Mouse (Mus musculus) urinary bladder, postnatal 10 days (tissue): ENCODE measurements around the gene Etnk1.

Source experiments
- DNase-seq: peaks from one replicate; pipeline ENCODE4 v3.0.0; 2022; ENCODE audit warnings: low spot score

Etnk1 gene

DNA sequence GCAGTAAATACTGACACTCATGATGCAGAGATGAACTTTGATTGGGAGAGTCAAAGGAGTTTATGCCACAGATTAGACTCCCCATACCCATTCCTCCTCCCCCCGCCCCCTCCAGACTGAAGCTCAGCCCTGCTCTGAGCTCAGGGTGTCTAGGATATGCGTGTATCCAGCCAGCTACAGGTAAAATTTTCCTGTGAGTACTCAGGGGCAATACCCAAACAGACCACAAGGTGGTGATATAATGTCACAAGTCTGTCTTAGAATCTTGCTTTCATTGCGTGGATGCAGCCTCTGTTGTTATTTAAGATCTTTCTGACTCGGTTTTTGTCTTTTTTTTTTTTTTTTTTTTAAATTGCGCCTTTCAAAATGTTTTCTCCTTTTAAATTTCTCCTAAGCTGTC, 52.3 kb downstream of the Etnk1 start:
- no peak for DNase-seq

DNA sequence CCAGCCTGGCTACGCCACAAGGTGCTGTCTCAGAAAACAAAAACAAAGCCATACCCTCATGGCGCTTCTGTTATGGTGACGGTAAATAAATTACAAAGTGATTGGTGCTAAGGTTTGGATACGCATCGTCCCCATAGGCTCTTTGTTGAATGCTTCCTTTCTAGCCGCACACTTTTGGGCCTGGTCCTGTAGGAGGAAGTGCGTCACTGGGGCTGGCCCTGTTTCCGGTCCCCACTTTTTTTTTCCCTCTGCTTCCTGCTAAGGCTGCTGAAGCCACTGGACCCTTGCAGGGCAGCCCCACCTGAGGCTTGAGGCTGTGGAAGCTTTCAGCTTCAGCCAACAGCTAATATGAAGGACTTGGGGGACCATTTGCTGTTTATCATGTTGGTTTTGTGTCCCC, 54.2 kb downstream of the Etnk1 start:
- DNase-seq, result no peak

DNA sequence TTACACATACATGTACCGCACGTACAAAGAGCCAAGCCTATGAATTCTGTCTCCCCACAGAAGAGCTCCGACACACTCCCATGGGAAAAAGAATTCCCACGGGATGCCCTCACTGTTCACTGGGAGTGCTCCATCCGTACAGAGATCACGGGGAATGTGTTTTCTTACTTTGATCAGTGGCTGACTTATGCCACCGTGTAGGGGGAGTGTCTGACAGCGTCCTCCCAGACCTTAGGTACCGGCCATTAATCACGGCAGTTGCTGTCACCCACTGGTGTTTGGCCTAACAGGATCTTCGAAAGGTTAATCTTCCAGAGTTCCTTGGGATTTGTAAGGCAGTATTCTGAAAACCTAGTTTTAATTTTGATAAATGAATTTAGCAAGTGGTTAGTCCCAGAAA, 57.0 kb downstream of the Etnk1 start:
- DNase-seq, result no peak

DNA sequence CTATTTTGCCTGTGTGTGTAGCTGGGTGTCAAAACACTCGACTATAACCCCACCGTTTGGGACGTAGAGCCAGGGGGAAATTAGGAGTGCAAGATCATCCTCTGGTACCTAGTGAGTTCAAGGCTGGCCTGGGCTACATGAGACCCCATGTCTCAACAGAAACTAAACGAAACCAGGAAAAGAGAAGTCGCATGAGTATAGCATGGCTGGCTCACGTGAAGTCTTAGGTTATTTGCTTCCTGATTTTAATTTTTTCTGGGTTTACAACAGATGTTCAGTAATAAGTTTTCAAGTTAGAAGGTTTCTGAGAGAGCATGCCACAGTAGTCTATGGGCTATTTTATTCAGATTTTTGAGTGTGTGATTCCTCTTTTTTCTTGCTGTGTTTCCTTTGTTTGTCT, 57.9 kb downstream of the Etnk1 start:
- DNase-seq, result no peak

DNA sequence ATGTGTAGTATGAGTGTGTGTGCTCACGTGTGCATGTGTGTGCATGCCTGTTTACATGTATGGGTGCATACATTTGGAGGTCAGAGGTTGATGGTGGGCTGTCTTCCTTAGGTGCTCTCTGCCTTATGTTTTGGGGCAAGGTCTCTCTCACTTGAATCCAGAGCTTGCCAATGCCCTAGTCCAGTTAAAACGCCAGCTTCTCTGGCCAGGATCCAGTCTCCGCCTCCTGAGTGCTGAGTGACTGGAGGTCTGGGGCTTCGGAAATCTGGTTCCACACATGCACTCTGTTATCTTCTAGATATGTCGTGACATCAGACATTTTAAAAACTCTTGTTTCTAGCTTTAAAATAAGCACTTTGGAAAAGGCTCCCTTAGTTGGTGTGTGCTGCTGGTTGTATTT, 61.7 kb downstream of the Etnk1 start:
- no peak for DNase-seq

DNA sequence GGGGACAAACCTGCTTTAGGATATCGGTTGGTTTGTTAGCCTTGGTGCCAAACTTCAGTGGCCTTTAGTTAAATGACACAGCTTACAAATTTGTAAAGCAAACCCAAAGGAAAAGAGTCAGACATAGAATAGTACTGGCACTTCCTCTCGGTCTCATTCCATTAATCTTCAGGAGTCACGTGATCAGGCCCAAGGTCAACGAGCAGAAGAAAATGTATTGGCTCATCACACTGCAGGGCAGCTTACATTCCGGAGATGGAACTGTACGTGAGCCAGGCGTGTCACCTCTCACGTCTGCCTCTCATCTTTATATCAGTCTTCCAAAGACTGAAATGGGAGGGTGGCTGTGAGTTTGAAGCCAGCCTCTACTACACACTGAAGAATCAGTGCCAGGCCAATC, 62.9 kb downstream of the Etnk1 start:
- no peak for DNase-seq

DNA sequence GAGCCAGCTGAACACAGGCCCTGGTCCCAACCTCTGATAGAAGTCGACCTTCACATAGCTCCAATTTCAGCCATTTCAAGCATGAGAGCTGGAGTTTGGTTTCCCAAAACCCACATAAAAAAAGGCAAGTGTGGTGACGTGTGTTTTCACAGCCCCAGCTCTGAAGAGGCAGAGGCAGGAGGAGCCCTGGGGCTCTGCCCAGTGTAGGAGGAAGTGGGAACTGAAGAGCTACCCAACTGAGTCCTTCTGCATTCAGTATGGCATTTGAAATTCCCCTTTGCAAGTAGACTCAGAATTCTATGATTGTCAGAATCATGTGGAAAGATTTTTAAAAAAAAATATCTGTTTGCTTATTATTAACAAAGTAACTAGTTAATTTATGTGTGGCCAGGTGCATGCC, 63.9 kb downstream of the Etnk1 start:
- DNase-seq, result no peak

DNA sequence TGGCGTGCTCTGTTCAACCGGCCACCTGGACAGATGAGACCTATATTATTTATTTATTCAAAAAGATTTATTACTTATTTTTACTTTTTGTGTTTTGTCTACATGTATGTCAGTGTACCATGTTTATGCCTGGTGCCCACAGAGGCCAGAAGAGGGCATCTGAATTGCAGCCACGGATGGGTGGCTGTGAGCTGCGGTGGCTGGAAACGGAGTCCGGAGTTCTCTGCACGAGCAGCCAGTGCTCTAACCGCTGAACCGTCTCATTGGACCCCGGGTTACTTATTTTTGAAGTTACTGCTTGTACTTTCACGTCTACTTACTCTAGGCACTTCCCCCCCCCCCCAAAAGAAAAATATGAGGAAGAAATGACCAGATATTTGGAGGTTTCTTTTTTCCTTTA, 65.7 kb downstream of the Etnk1 start:
- DNase-seq, result no peak

DNA sequence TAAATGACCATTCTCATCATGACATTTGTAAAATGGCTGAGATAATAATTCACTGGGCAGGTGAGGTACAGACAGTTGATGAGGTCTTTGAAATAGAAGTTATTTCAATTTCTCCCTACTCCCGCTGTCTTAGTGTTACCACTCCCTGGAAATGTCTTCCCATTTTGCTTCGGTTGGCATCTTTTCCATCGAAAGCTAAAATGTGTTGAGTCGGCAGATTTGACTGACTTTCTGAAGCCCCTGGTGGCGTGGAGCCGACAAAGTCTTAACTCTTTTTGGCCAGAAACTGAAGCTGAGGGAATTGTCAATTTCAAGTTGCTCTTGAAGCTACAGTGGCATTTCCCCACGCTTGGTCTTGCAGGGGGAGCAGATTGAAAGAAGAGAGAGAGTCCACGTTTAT, 67.8 kb downstream of the Etnk1 start:
- no peak for DNase-seq

DNA sequence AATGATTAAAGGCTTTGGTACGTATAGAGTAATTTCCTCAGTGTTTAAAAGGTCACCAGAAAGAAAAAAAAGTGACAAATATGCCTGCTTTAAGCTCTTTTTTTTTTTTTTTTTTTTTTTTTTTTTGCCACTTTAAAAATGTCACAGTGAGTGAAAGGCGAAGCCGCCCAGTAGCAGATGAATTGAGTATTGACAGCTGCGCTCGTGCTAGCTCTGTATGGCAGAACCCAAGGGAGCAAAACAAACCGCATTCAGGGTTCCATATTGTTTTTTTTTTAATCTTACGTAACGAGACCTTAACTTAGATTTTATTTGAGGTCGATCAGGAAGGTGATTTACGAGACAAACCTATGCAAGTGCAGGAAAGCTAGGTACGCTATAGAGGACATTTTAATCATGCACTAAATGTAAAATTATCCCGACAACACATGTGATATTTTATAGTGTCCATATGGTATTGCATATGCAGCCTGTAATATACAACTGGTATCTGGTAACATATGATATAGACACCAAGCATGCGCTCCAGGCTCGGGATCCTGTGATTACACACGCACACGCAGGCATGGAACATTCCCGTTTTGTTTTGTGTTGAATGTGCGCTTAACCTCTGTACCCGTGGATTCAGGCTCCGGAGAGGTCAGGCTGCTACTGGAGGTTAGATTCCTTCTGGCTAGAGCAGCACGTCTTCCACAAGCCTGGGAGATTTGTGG, 72.5 kb downstream of the Etnk1 start:
- no peak for DNase-seq

DNA sequence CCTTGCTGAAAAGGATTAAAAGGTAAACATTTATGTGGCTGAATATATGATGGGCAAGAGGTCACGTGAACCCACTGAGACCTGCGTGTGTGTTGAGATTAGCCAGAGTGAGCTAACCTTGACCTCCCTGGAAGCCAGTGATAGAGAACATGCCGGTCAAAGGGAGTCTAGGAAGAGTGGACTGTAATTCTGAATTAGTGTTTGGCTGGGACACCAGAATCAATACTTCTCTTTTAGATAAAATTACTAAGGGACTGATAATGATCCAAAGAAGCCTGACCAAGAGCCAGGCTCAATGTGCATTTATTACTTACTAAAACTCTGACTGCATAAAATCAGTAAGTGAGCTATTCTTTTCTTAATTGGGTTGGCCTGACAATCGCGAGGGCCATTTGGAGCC, 76.2 kb downstream of the Etnk1 start:
- no peak for DNase-seq

DNA sequence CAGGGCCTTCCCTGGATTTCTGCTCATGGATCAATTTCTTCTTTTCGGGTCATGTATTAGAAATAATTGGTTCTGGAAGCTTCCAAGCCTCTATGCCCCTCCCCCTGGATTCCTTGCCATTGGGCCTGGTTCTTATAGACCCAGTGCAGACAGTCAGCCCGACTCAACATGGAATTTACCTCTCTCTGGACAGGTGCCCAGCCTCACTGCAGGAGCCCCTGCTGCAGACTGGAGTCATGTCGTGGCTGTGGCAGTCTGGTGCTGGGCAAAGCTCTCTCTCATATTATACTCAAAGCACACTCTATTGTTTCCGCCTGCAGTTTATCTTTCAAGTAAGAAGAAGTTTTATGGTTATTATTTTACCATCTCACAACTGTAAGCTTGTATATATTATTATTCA, 90.9 kb downstream of the Etnk1 start:
- no peak for DNase-seq

DNA sequence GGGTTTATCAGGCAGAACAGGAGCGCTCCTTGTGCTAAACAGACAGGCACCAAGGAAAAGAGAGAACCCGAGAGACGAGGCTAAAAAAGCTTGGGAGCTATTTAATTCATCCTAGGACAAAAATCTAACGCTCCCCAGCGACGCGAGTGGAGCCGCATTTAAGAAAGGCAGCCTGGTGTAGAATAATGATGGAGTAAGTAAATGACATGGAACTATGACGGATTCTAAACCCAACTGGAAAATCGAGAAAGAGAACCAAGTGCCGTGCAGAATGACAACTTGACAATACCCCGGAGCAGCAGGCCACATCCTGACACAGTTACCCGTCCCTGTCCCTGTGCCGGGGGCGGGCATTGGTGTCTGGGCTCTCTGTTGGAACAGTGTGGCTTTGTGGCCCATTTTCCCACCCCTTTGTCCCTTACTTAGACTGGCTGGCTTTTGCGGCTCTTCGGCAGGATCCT, 92.2 kb downstream of the Etnk1 start:
- DNase-seq, result no peak

DNA sequence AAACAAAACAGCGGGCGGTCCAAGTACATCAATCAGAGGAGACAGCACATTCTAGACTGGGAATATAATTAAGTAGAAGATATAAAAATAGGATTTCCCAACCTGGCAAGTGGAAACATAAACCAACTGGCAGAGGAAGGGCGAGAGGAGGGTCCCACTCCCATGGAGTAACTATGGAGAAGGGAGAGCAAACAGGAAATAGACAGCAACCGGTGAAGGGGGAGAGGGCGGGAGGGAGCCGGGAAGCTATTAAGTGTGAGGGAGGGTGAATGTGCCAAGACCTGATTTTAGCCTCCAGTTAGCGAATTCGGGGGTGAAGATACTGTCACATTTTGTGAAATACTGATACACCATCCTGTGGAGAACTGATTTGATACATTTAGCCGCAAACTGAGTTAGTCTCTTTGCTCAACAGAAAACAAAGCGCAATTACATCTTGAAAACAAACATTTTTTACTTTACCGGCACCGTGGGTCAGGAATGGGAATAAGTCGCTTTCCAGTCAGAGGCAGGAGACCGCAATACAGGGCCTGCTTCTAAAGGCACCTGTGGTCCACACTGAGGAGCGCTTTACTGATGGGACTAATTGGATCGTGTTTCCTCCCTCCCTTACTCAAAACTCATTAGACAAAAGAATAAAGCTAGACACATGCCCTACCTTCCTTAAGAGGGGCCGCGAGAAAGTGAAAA, 93.0 kb downstream of the Etnk1 start:
- DNase-seq, result no peak

DNA sequence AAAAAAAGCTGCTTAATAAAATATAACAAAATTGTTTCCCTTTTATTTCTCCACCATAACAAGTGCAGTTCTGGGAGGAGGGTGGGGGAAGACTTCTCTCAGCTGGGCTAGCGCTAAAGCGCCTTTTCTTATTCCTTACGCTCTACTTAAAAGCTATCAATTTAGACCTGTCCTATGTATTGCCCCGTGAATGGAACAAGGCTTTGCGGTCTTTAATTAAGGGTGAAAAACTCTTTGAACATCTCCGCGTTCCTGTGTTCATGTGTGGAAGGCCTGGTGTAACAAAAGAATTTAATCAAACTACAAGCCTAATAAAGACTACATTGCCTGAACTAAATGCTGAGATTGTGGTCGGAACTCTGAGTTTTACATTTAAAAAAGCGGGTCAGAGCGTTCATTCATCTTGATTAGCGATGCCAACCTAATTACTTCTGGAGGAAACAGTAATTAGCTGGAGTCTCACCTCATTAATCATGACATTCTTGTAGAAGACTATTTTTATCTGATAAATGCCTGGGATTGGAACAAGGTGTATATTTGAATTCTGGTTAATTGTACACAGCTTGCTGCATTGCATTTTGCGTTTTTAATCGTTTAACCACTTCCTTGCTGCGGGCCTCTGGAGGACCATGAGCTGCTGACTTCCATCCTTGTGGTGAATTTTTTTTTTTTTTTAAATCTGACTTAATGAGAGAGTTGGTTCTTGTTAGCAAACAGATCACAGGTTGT, 93.7 kb downstream of the Etnk1 start:
- no peak for DNase-seq

DNA sequence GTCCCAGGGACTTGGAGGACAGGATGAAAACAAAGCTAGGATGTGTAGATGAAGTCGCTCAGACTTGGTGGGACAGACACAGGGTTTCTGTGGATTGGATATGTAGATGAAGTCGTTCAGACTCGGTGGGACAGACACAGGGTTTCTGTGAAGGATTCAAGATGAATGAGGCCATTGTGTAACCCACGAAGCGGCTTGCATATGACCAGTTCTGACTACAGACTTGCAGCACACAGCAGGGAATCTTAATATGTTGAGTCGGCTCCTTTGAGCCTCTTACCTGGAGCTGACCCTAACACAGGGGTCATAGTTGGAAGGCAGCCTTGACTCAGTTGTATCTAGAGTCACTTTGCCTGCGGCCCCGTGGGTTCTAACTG, 94.3 kb downstream of the Etnk1 start:
- DNase-seq, result no peak

DNA sequence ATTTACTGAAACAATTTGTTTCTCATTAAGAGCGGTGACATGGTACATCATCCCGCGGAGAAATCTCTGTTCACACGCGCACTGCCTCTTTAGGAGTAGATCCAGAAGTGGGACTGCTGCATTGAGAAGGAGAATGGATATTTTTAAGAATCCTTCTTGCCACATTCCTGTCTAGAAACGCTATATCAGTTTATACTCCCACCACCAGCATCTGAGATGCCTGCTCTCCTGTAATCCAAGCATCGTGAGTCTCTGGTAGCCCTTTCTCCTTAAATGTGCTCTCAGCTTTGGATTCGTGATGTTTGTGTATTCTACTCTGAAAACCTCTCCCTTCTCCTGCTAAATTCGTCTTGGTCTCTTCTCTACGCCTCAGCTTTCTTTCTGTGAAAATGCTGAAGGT, 98.5 kb downstream of the Etnk1 start:
- DNase-seq, result no peak

DNA sequence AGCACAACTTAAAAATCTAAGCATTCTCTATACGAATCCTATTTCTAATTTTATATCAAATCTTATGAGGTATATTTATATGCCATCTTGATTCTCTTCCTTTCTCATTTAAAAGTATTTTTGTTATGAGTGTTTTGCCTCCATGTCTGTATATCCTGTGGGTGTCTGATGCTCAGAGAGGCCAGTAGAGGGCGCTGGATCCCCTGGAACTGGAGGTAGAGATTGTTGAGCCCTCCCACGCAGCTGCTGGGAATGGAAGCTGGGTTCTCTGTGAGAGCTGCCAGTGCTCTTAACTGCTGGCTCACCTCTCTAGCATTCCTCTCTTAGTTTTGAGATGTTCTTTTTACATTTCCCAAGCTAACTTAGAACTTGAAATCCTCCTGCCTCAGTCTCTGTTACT, 112.2 kb downstream of the Etnk1 start:
- no peak for DNase-seq
